Mouse (Mus musculus) bone marrow macrophage, adult 2 months (primary cell): Measurements from ENCODE around the gene Mcm3.

Experiments
- CTCF ChIP-seq: IDR thresholded peaks from 2 replicates; pipeline ENCODE4 v1.5.1; 2012; ENCODE audit warnings: low read depth, mild to moderate bottlenecking, low read length, moderate library complexity
- POLR2A ChIP-seq: IDR thresholded peaks from 2 replicates; pipeline ENCODE4 v1.6.1; 2012; ENCODE audit warnings: mild to moderate bottlenecking, low read depth, low read length, borderline replicate concordance

DNA sequence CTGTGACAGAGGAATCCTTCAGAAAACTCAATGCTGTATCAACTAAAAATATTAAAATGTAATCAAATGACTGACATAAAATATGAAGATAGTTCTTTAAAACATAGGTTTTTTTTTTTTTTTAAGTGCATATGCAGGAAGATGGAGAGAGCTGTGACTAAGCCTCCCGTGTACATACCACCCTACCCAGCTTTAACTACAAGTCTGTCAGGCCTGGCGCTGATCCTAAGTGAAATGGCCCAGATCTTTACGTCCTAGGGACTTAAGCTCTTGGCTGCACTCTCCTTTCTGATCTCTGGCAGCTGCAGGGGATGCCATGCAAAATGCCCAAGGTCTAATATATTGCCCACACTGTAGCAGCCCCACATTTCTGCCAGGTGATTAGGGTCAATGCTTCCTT is 40.7 kb upstream of the Mcm3 start:
- no peak for TF ChIP-seq CTCF
- TF ChIP-seq POLR2A: no peak
